Mouse (Mus musculus): Measurements from ENCODE around the gene Fam185a. TPM values are rescaled to one million over a fixed set of nuclear protein-coding genes. Genes with fewer than 3 reads are reported as not detected.

Gene Fam185a
- polyA plus RNA-seq, 1 experiment from 2014 or later, result 4.7 TPM

DNA sequence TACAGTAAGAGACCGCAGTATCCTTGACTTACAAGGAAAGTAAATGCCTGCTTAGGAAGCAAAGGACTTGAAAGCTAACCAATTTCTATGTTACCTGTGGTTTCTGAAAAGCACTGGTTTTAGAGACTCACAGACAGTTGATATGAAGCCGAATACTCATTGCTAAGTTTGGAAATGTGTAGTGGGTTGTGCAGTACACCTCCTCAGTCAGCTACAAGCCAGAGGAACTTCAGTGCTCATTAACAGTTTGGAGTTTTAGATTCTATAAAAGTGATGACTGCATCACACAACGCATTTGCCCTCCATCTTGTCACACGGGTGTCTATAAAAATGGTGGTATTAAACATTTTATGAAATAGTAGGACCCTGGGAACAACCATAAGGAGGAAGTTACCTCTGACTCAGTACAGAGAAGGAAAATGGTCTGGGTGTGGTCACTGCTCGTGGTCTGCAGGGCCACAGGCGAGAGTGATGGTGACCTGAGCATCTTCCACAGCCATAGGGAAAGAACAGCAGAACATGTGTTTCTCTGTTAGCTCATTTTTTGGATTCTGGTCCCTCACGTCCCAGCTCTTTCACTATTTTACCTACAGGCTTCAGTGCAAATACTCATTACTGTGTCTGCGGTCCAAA is 60.6 kb downstream of the Fam185a start:
- no peak for ATAC-seq (ENCODE audit: low FRiP score, low read depth)
- Histone ChIP-seq H3K9me3 (no peaks in the 10 kb centered on the region), H3K27me3 (no peaks in the 10 kb centered on the region), H3K9ac (replicated peaks) (no peak overlapping the region), H3K4me3 (no peak overlapping the region), H3K27ac (replicated peaks) (no peak overlapping the region), H3K4me2 (replicated peaks) (no peak overlapping the region), H3K36me3 (no peaks in the 10 kb centered on the region), H3K4me1 (no peaks in the 10 kb centered on the region; the same call in 1 of the 2 replicates)
- 93% methylated on average over 8 of the region's 8 CpGs for WGBS

DNA sequence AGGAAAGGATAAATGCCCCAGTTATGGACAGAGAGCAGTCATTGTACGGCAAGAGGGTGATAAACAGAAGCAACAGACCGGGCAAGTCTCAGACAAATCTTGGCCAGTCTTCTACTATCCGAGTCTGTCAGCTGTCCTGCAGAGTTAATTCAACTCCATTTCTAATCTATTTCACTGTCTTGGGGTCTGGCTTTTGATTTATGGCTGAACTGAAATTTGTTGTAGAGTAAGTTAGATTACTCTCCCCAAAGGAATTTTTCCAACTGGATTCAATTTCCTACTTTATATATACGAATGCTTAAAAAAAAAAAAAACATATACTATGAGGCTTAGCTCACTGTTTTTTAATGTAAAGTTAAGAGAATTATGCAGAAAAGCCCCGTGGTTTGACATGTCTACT is 62.0 kb downstream of the Fam185a start:
- peaks cover 3% of the 10 kb centered on the region; the same call in 1 of the 2 replicates for H3K4me1 ChIP-seq
- H3K4me3 ChIP-seq, result no peak overlapping the region
- no peak overlapping the region for H3K9ac ChIP-seq (replicated peaks)
- WGBS, result 79% methylated on average over 5 of the region's 5 CpGs
- no peak overlapping the region for H3K4me2 ChIP-seq (replicated peaks)
- H3K36me3 ChIP-seq, result no peaks in the 10 kb centered on the region
- no peak overlapping the region for H3K27ac ChIP-seq (replicated peaks)
- no peak for ATAC-seq (ENCODE audit: low FRiP score, low read depth)
- no peaks in the 10 kb centered on the region for H3K9me3 ChIP-seq
- no peaks in the 10 kb centered on the region for H3K27me3 ChIP-seq

DNA sequence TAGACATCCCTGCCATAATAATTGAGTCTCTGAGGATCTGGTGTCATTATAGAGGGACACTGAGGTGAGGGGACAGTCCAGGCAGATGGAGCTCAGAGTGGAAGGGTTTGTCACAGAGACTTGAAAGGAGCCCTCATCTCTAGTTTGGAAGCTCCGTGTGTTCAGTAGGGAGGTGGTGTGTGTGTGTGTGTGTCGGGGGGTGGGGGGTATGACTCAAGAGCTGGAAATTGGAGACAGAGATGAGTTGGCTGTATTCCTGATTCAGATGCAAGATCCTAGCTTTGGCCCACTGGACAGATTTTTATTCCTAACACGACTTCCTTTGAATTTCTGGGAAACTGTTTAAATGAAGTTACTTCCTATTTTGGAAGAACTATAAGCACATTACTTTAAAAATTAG is 62.5 kb downstream of the Fam185a start:
- H3K9ac ChIP-seq (replicated peaks), result no peak overlapping the region
- WGBS, result 82% methylated on average over 3 of the region's 3 CpGs
- ATAC-seq (ENCODE audit: low FRiP score, low read depth), result no peak
- H3K36me3 ChIP-seq, result no peaks in the 10 kb centered on the region
- H3K4me3 ChIP-seq, result no peak overlapping the region
- no peaks in the 10 kb centered on the region for H3K27me3 ChIP-seq
- no peak overlapping the region for H3K4me2 ChIP-seq (replicated peaks)
- H3K27ac ChIP-seq (replicated peaks), result no peak overlapping the region
- H3K9me3 ChIP-seq, result no peaks in the 10 kb centered on the region
- peaks cover 3% of the 10 kb centered on the region; the same call in 1 of the 2 replicates for H3K4me1 ChIP-seq

DNA sequence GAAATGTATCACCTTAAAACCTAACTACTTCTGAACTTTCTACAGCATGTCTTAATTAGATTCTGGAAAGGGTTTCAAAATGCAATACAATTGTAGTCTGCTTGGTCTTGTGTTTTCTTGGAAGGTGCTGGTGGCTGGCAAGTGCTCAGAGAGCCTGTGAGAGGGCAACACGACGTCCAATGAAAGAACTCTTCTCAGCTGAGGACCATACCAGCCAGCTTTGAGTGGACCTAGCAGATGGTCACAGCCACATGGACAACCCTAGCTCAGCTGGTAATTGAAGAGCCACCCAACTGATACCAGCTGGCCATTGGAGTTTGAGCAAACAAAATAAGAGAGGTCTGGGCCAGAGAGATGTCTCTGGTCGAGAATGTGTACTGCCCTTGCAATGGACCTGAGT is 63.0 kb downstream of the Fam185a start:
- no peaks in the 10 kb centered on the region for H3K27me3 ChIP-seq
- H3K9me3 ChIP-seq, result no peaks in the 10 kb centered on the region
- H3K4me3 ChIP-seq, result no peak overlapping the region
- no peaks in the 10 kb centered on the region for H3K36me3 ChIP-seq
- ATAC-seq (ENCODE audit: low FRiP score, low read depth), result no peak
- 89% methylated on average over 3 of the region's 3 CpGs for WGBS
- no peak overlapping the region for H3K9ac ChIP-seq (replicated peaks)
- peaks cover 3% of the 10 kb centered on the region; the same call in 1 of the 2 replicates for H3K4me1 ChIP-seq
- H3K27ac ChIP-seq (replicated peaks), result no peak overlapping the region
- H3K4me2 ChIP-seq (replicated peaks), result no peak overlapping the region

DNA sequence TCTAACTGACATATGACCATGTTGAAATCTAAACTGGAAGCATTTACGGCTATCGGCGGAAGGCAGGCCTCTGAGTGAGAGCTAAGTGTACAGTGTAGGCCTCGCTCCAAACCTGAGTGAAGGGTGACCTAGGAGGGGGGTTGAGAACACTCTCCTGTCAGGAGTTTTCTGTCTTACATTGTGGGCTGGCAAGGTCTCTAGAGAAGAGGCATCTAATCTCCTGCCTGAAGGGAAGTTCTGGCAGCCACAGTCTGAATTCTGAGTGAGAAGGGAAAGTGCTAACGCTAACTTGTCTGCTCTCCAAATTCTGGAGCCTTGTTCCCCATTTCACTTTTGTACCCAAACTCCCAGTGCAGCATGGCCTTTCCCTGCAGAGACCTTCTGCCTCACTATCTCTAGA is 63.7 kb downstream of the Fam185a start:
- Histone ChIP-seq H3K36me3 (no peaks in the 10 kb centered on the region), H3K9ac (replicated peaks) (no peak overlapping the region), H3K4me2 (replicated peaks) (no peak overlapping the region), H3K27ac (replicated peaks) (no peak overlapping the region), H3K4me3 (no peak overlapping the region), H3K4me1 (0 out of 2 replicates have a peak, but pooled peaks cover 3% of the 10 kb centered on the region), H3K27me3 (no peaks in the 10 kb centered on the region), H3K9me3 (no peaks in the 10 kb centered on the region)
- no peak for ATAC-seq (ENCODE audit: low FRiP score, low read depth)
- WGBS, result 96% methylated on average over 5 of the region's 5 CpGs

DNA sequence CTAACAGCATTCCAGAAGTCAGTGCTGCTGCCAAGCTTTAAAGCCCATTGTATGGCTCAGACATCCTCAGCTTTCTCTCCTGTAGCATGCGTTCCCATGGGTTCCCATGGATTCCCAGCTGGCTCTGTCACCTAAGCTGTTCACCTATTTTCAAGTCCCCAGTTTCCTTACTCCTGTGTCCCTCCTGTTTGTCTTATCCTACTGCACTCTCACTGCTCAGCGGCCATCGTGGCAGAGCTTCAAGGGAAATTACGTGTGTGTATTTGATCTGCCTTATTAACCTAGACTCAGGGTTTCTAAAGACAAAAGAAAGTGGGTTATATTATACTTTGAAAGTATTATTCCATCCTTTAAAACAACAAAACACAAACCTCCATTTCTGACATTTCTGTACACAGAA is 64.4 kb downstream of the Fam185a start:
- no peaks in the 10 kb centered on the region for H3K9me3 ChIP-seq
- 68% methylated on average over 4 of the region's 4 CpGs for WGBS
- H3K9ac ChIP-seq (replicated peaks), result no peak overlapping the region
- H3K27me3 ChIP-seq, result no peaks in the 10 kb centered on the region
- H3K4me1 ChIP-seq, result 0 out of 2 replicates have a peak, but pooled peaks cover 3% of the 10 kb centered on the region
- no peak overlapping the region for H3K4me3 ChIP-seq
- ATAC-seq (ENCODE audit: low FRiP score, low read depth), result no peak
- no peak overlapping the region for H3K27ac ChIP-seq (replicated peaks)
- H3K36me3 ChIP-seq, result no peaks in the 10 kb centered on the region
- H3K4me2 ChIP-seq (replicated peaks), result no peak overlapping the region

DNA sequence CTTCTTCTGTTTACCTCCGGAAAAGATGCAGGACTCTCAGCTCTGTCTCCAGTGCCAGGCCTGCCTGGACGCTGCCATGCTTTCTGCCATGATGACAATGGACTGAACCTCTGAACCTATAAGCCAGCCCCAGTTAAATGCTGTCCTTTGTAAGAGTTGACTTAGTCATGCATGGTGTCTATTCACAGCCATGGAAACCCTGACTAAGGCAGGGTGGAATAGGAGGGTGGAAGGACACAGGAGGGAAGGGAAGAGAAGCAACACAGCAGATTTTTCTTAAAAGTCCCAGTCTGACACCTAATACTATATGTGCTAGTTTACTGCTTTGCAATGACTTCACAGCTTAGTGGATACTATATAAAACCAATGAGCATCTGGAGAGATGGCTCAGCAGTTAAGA is 66.7 kb downstream of the Fam185a start:
- H3K9me3 ChIP-seq, result no peaks in the 10 kb centered on the region
- no peaks in the 10 kb centered on the region for H3K36me3 ChIP-seq
- no peak overlapping the region for H3K4me3 ChIP-seq
- H3K4me1 ChIP-seq, result 0 out of 2 replicates have a peak, but pooled peaks cover 3% of the 10 kb centered on the region
- no peak for ATAC-seq (ENCODE audit: low FRiP score, low read depth)
- H3K27ac ChIP-seq (replicated peaks), result no peak overlapping the region
- no peaks in the 10 kb centered on the region for H3K27me3 ChIP-seq
- no peak overlapping the region for H3K4me2 ChIP-seq (replicated peaks)
- 43% methylated on average over 2 of the region's 2 CpGs for WGBS
- no peak overlapping the region for H3K9ac ChIP-seq (replicated peaks)

DNA sequence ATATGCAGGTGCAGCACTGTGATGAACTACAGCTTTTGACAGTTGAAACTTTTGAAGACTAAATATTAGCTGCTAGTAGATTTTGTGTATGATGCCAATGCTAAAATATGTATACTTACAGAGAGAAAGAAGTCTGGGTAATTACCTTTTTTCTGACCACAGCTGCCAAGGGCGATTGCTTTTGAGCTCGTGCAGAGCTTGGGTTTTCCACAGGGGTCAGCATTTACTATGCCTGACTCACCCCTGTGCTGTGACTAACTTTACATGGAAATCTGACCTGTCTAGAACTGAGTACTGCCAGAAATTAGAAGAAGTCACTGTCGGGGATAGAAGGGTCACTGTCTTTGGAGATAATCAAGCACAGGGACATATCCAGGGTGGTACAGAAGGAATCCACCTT is 67.5 kb downstream of the Fam185a start:
- H3K27me3 ChIP-seq, result no peaks in the 10 kb centered on the region
- H3K4me1 ChIP-seq, result 0 out of 2 replicates have a peak, but pooled peaks cover 3% of the 10 kb centered on the region
- H3K27ac ChIP-seq (replicated peaks), result no peak overlapping the region
- no peak overlapping the region for H3K4me2 ChIP-seq (replicated peaks)
- no peaks in the 10 kb centered on the region for H3K36me3 ChIP-seq
- ATAC-seq (ENCODE audit: low FRiP score, low read depth), result no peak
- 89% methylated on average over 3 of the region's 3 CpGs for WGBS
- no peak overlapping the region for H3K9ac ChIP-seq (replicated peaks)
- H3K9me3 ChIP-seq, result no peaks in the 10 kb centered on the region
- no peak overlapping the region for H3K4me3 ChIP-seq

DNA sequence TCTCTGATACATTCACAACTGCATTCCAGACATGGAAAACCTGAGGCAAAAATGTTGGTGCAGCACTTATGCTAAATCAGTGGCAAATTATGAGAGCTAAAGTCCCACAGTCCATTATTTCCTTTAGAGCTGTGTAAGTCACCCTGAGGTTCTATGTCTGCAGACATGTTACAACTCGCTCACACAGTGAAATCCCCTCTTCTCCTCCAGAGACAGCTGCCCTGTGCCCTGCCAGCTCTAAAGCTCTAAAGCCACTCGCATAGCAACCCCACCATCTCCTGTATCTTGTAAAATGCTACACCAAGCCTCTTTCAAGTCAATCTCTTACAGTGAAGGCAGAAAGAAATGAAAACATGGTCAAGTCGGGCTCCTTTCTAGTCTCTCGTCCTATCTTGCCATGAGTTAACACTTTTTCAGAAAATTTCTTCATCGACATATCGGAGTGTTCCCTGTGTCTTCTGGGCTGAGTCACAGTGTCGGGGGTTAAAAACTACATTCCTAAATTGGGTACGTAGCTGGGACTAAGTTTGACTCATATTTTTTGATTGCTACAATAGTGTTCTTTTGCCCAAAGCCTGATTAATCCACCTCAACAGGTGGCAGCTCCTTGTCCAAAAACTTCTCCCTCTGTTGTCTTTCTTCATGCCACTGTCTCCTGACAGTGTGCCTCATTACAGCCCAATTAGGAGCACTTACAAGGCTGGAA is 68.7 kb downstream of the Fam185a start:
- ATAC-seq (ENCODE audit: low FRiP score, low read depth), result no peak
- no peak overlapping the region for H3K9ac ChIP-seq (replicated peaks)
- H3K4me1 ChIP-seq, result 0 out of 2 replicates have a peak, but pooled peaks cover 3% of the 10 kb centered on the region
- WGBS, result 88% methylated on average over 8 of the region's 8 CpGs
- H3K9me3 ChIP-seq, result no peaks in the 10 kb centered on the region
- no peaks in the 10 kb centered on the region for H3K27me3 ChIP-seq
- H3K4me2 ChIP-seq (replicated peaks), result no peak overlapping the region
- no peaks in the 10 kb centered on the region for H3K36me3 ChIP-seq
- no peak overlapping the region for H3K4me3 ChIP-seq
- no peak overlapping the region for H3K27ac ChIP-seq (replicated peaks)

DNA sequence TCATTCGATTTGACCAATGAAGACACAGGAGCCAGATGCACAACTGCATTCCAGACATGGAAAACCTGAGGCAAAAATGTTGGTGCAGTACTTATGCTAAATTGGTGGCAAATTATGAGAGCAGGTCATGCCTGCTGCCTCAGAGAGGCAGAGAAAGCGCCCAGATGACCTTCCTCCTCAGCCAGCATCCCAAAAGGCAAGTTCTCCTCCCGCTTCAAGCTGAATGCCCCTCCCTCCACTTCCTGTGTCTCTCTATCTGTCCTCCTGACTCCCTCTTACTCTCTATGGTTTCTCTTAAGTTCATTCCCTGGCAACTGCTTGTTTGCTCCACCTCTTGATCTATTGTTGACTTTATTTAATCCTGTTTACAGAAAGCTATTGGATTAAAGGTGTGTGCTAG is 70.0 kb downstream of the Fam185a start:
- H3K4me1 ChIP-seq, result 0 out of 2 replicates have a peak, but pooled peaks cover 3% of the 10 kb centered on the region
- no peak overlapping the region for H3K4me2 ChIP-seq (replicated peaks)
- no peaks in the 10 kb centered on the region for H3K9me3 ChIP-seq
- no peak overlapping the region for H3K27ac ChIP-seq (replicated peaks)
- 70% methylated on average over 3 of the region's 3 CpGs for WGBS
- no peak overlapping the region for H3K9ac ChIP-seq (replicated peaks)
- ATAC-seq (ENCODE audit: low FRiP score, low read depth), result no peak
- no peak overlapping the region for H3K4me3 ChIP-seq
- no peaks in the 10 kb centered on the region for H3K27me3 ChIP-seq
- no peaks in the 10 kb centered on the region for H3K36me3 ChIP-seq

DNA sequence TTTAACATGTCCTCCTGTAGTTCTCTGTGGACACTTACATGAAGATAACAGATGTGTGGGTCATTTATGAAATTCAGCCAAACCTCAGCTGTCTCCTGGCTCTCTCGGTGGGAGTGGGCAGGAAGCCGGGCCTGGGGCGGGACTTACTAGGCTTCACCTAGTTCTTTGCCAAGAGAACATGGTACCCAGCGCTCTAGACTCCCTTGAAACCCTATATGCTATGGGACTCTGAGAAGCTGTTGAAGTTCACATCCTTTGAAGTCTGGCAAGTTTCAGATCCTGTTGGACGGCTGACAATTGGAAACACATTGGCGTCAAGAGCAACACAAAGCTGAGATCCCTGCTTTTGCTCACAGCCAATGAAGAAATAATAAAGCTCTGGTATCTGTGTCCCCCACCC is 71.6 kb downstream of the Fam185a start:
- H3K4me2 ChIP-seq (replicated peaks), result no peak overlapping the region
- peaks cover 2% of the 10 kb centered on the region; the same call in 1 of the 2 replicates for H3K4me1 ChIP-seq
- H3K36me3 ChIP-seq, result no peaks in the 10 kb centered on the region
- H3K9me3 ChIP-seq, result no peaks in the 10 kb centered on the region
- no peak overlapping the region for H3K4me3 ChIP-seq
- no peak for ATAC-seq (ENCODE audit: low FRiP score, low read depth)
- H3K27ac ChIP-seq (replicated peaks), result no peak overlapping the region
- no peaks in the 10 kb centered on the region for H3K27me3 ChIP-seq
- no peak overlapping the region for H3K9ac ChIP-seq (replicated peaks)
- 84% methylated on average over 6 of the region's 6 CpGs for WGBS

DNA sequence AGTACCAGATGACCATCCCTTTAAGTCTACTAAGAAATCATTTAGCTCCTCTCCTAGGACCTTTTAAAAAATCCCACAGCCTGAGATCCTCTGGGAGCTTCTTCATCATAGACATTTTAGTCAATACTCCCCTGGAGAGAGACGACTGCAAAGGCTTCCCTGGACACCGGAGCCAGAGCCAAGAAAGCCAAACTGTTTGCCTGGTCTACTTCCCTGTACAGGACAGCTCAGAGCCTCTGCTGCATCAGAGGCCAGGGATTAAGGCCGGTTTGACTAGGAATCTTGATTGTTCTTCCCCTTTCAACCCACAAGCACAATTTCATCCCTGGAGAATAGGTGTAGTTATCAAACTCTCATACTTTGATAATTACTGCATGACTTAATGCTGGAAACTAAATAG is 72.1 kb downstream of the Fam185a start:
- Histone ChIP-seq H3K9ac (replicated peaks) (no peak overlapping the region), H3K9me3 (no peaks in the 10 kb centered on the region), H3K27ac (replicated peaks) (no peak overlapping the region), H3K4me2 (replicated peaks) (no peak overlapping the region), H3K4me1 (no peaks in the 10 kb centered on the region; the same call in 1 of the 2 replicates), H3K4me3 (no peak overlapping the region), H3K36me3 (no peaks in the 10 kb centered on the region), H3K27me3 (no peaks in the 10 kb centered on the region)
- WGBS, result 64% methylated on average over 3 of the region's 3 CpGs
- ATAC-seq (ENCODE audit: low FRiP score, low read depth), result no peak
